Mouse (Mus musculus): ENCODE data around the gene Adgre5. TPM values are rescaled to one million over a fixed set of nuclear protein-coding genes. Genes with fewer than 3 reads are reported as not detected.
A peak's percentile ranks its signal among the peaks of the same experiment; 100 is the strongest.

Adgre5 gene
- polyA plus RNA-seq, 1 experiment, result 232 TPM

- H3K27ac ChIP-seq (ENCODE audit: insufficient read depth, low read length), result peak overlapping the region; percentile 98
- no peaks in the 10 kb centered on the region for H3K27me3 ChIP-seq (ENCODE audit: control insufficient read depth, insufficient read depth, low read length)
- TF ChIP-seq POLR2A (IDR thresholded peaks at IDR 0.05; ENCODE audit: low read depth, low read length), result no peak
- TF ChIP-seq CTCF (IDR thresholded peaks at IDR 0.05; ENCODE audit: extremely low read depth, insufficient read depth, insufficient read length, insufficient replicate concordance), result no peak
- WGBS, result 88% methylated on average over 4 of the region's 4 CpGs
- no peak for DNase-seq (ENCODE audit: low read depth in 1 of 2, low spot score in 2 of 2)
- peaks cover 33% of the 10 kb centered on the region; the same call in 1 of the 2 replicates for H3K4me1 ChIP-seq (ENCODE audit: control insufficient read depth, insufficient read depth, insufficient read length)
- H3K36me3 ChIP-seq (ENCODE audit: control insufficient read depth, insufficient read depth, low read length), result peaks cover 19% of the 10 kb centered on the region
- peak overlapping the region; percentile 92; the same call in 1 of the 2 replicates for H3K4me3 ChIP-seq (ENCODE audit: extremely low read depth, insufficient read depth, insufficient read length)
Measured at GRCm38 (mm10) chr8:83737346-83737745, 3.8 kb downstream of the Adgre5 start.

- Histone ChIP-seq H3K27ac (ENCODE audit: insufficient read depth, low read length) (peak overlapping the region; percentile 98), H3K4me1 (ENCODE audit: control insufficient read depth, insufficient read depth, insufficient read length) (peaks cover 31% of the 10 kb centered on the region; the same call in 1 of the 2 replicates), H3K36me3 (ENCODE audit: control insufficient read depth, insufficient read depth, low read length) (peaks cover 25% of the 10 kb centered on the region), H3K4me3 (ENCODE audit: extremely low read depth, insufficient read depth, insufficient read length) (no peak overlapping the region; the same call in 1 of the 2 replicates), H3K27me3 (ENCODE audit: control insufficient read depth, insufficient read depth, low read length) (no peaks in the 10 kb centered on the region)
- TF ChIP-seq CTCF (IDR thresholded peaks at IDR 0.05; ENCODE audit: extremely low read depth, insufficient read depth, insufficient read length, insufficient replicate concordance) (no peak), POLR2A (IDR thresholded peaks at IDR 0.05; ENCODE audit: low read depth, low read length) (no peak)
- WGBS, result 13% methylated on average over 4 of the region's 4 CpGs
- peak; percentile 74 to 78 for DNase-seq (ENCODE audit: low read depth in 1 of 2, low spot score in 2 of 2)
Measured at GRCm38 (mm10) chr8:83736681-83737080, 4.4 kb downstream of the Adgre5 start.

GRCm38 (mm10) chr8:83732919-83733318, 8.2 kb downstream of the Adgre5 start:
- WGBS, result 66% methylated on average over 6 of the region's 6 CpGs
- no peak for TF ChIP-seq POLR2A (IDR thresholded peaks at IDR 0.05; ENCODE audit: low read depth, low read length)
- no peak for TF ChIP-seq CTCF (IDR thresholded peaks at IDR 0.05; ENCODE audit: extremely low read depth, insufficient read depth, insufficient read length, insufficient replicate concordance)

GRCm38 (mm10) chr8:83731906-83732305, 9.2 kb downstream of the Adgre5 start:
- H3K27me3 ChIP-seq (ENCODE audit: control insufficient read depth, insufficient read depth, low read length), result no peaks in the 10 kb centered on the region
- no peak for TF ChIP-seq POLR2A (IDR thresholded peaks at IDR 0.05; ENCODE audit: low read depth, low read length)
- no peak for TF ChIP-seq CTCF (IDR thresholded peaks at IDR 0.05; ENCODE audit: extremely low read depth, insufficient read depth, insufficient read length, insufficient replicate concordance)
- 82% methylated on average over 5 of the region's 5 CpGs for WGBS
- peaks cover 20% of the 10 kb centered on the region; the same call in 1 of the 2 replicates for H3K4me1 ChIP-seq (ENCODE audit: control insufficient read depth, insufficient read depth, insufficient read length)
- peak in 1 of 2 experiments; percentile 37 for DNase-seq (ENCODE audit: low read depth in 1 of 2, low spot score in 2 of 2)
- H3K4me3 ChIP-seq (ENCODE audit: extremely low read depth, insufficient read depth, insufficient read length), result no peak overlapping the region
- H3K27ac ChIP-seq (ENCODE audit: insufficient read depth, low read length), result no peak overlapping the region
- peaks cover 70% of the 10 kb centered on the region for H3K36me3 ChIP-seq (ENCODE audit: control insufficient read depth, insufficient read depth, low read length)

More at GRCm38 (mm10) chr8:83732919-83733318, 8.2 kb downstream of the Adgre5 start:
- peaks cover 25% of the 10 kb centered on the region; the same call in 1 of the 2 replicates for H3K4me1 ChIP-seq (ENCODE audit: control insufficient read depth, insufficient read depth, insufficient read length)
- no peaks in the 10 kb centered on the region for H3K27me3 ChIP-seq (ENCODE audit: control insufficient read depth, insufficient read depth, low read length)
- no peak overlapping the region for H3K4me3 ChIP-seq (ENCODE audit: extremely low read depth, insufficient read depth, insufficient read length)
- H3K36me3 ChIP-seq (ENCODE audit: control insufficient read depth, insufficient read depth, low read length), result peaks cover 62% of the 10 kb centered on the region
- H3K27ac ChIP-seq (ENCODE audit: insufficient read depth, low read length), result no peak overlapping the region
- DNase-seq (ENCODE audit: low read depth in 1 of 2, low spot score in 2 of 2), result no peak

GRCm38 (mm10) chr8:83729009-83729807, 11.9 kb downstream of the Adgre5 start:
- Histone ChIP-seq H3K27ac (ENCODE audit: insufficient read depth, low read length) (no peak overlapping the region), H3K4me1 (ENCODE audit: control insufficient read depth, insufficient read depth, insufficient read length) (peaks cover 3% of the 10 kb centered on the region; the same call in 1 of the 2 replicates), H3K27me3 (ENCODE audit: control insufficient read depth, insufficient read depth, low read length) (no peaks in the 10 kb centered on the region), H3K36me3 (ENCODE audit: control insufficient read depth, insufficient read depth, low read length) (peaks cover 84% of the 10 kb centered on the region), H3K4me3 (ENCODE audit: extremely low read depth, insufficient read depth, insufficient read length) (no peak overlapping the region)
- WGBS, result 89% methylated on average over 11 of the region's 11 CpGs
- TF ChIP-seq CTCF (IDR thresholded peaks at IDR 0.05; ENCODE audit: extremely low read depth, insufficient read depth, insufficient read length, insufficient replicate concordance), result peak; percentile 40; the same call in 1 of the 2 replicates
- no peak for TF ChIP-seq POLR2A (IDR thresholded peaks at IDR 0.05; ENCODE audit: low read depth, low read length)
- peak in 1 of 2 experiments; percentile 49 for DNase-seq (ENCODE audit: low read depth in 1 of 2, low spot score in 2 of 2)

- Histone ChIP-seq H3K27me3 (ENCODE audit: control insufficient read depth, insufficient read depth, low read length) (no peaks in the 10 kb centered on the region), H3K4me3 (ENCODE audit: extremely low read depth, insufficient read depth, insufficient read length) (no peak overlapping the region), H3K4me1 (ENCODE audit: control insufficient read depth, insufficient read depth, insufficient read length) (no peaks in the 10 kb centered on the region; the same call in 1 of the 2 replicates), H3K27ac (ENCODE audit: insufficient read depth, low read length) (no peak overlapping the region; the same call in 1 of the 2 replicates), H3K36me3 (ENCODE audit: control insufficient read depth, insufficient read depth, low read length) (peaks cover 82% of the 10 kb centered on the region)
- DNase-seq (ENCODE audit: low read depth in 1 of 2, low spot score in 2 of 2), result no peak
- WGBS, result 95% methylated on average over 8 of the region's 8 CpGs
- TF ChIP-seq CTCF (IDR thresholded peaks at IDR 0.05; ENCODE audit: extremely low read depth, insufficient read depth, insufficient read length, insufficient replicate concordance) (no peak), POLR2A (IDR thresholded peaks at IDR 0.05; ENCODE audit: low read depth, low read length) (no peak)
Measured at GRCm38 (mm10) chr8:83725521-83726102, 15.5 kb downstream of the Adgre5 start.
